Mouse (Mus musculus) lung, postnatal 0 days (tissue): ENCODE results near the gene Psmd4. TPM values are rescaled to one million over a fixed set of nuclear protein-coding genes. Genes with fewer than 3 reads are reported as not detected.
A peak's percentile ranks its signal among the peaks of the same experiment; 100 is the strongest.

ENCODE experiments used
- ATAC-seq: fragments of 200-750 bp; cut with Nextera tagmentation; 2 replicates; pipeline ENCODE4 v1.8.0; 2017; ENCODE audit warnings: moderate library complexity
- DNase-seq: peaks from one replicate; pipeline ENCODE4 v3.0.0-alpha.2; 2016; ENCODE audit warnings: low spot score
- H3K27ac ChIP-seq: fragments of 300-500 bp; sonication (generic); 2 replicates; pipeline ENCODE4 v1.5.1; 2014; ENCODE audit warnings: antibody characterized with exemption, mild to moderate bottlenecking, low read length, mixed read lengths
- H3K27me3 ChIP-seq: fragments of 300-500 bp; sonication (generic); replicated peaks from 2 replicates; pipeline ENCODE4 v1.6.1; 2014; ENCODE audit warnings: low read length, mixed read lengths; ENCODE audit not compliant: insufficient read depth
- H3K36me3 ChIP-seq: fragments of 300-500 bp; sonication (generic); 2 replicates; pipeline ENCODE4 v1.6.1; 2014; ENCODE audit warnings: low read length, mixed read lengths; ENCODE audit not compliant: insufficient read depth
- H3K4me1 ChIP-seq: fragments of 300-500 bp; sonication (generic); 2 replicates; pipeline ENCODE4 v1.6.1; 2014; ENCODE audit warnings: antibody characterized with exemption, low read depth, low read length, mixed read lengths; ENCODE audit not compliant: insufficient read depth
- H3K4me2 ChIP-seq: fragments of 300-500 bp; sonication (generic); replicated peaks from 2 replicates; pipeline ENCODE4 v1.6.1; 2014; ENCODE audit warnings: low read depth, mild to moderate bottlenecking, low read length, moderate library complexity, mixed read lengths
- H3K4me3 ChIP-seq: fragments of 300-500 bp; sonication (generic); 2 replicates; pipeline ENCODE4 v1.5.1; 2014; ENCODE audit warnings: low read depth, low read length
- H3K9ac ChIP-seq: fragments of 300-500 bp; sonication (generic); replicated peaks from 2 replicates; pipeline ENCODE4 v1.6.1; 2014; ENCODE audit warnings: low read depth, mild to moderate bottlenecking
- H3K9me3 ChIP-seq: fragments of 300-500 bp; sonication (generic); 2 replicates; pipeline ENCODE4 v1.6.1; 2016; ENCODE audit warnings: low read length, mixed read lengths
- CTCF ChIP-seq: IDR thresholded peaks from 2 replicates; pipeline ENCODE4 v1.5.1; 2016; ENCODE audit warnings: antibody characterized with exemption, mild to moderate bottlenecking
- EP300 ChIP-seq: IDR thresholded peaks from 2 replicates; pipeline ENCODE4 v1.6.1; 2016; ENCODE audit warnings: antibody characterized with exemption, mild to moderate bottlenecking, control low read depth
- WGBS: fragments of 180-500 bp; shearing (Covaris S2); extraction: QIAGEN DNeasy Blood & Tissue Kit; methylation state at CpG from one replicate; pipeline ENCODE4 v1.1.7; 2014; 5-methylcytosine and 5-hydroxymethylcytosine counted together
- polyA plus RNA-seq: library from polyadenylated mRNA; unstranded; fragments of >200 nt; fragmentation: Nextera tagmentation; extraction: Ambion mirVana; gene quantifications from 2 replicates; pipeline ENCODE4 v1.2.1, GENCODE M21; 2015

Gene Psmd4
- polyA plus RNA-seq, 1 experiment from 2014 or later, result 185 TPM

DNA sequence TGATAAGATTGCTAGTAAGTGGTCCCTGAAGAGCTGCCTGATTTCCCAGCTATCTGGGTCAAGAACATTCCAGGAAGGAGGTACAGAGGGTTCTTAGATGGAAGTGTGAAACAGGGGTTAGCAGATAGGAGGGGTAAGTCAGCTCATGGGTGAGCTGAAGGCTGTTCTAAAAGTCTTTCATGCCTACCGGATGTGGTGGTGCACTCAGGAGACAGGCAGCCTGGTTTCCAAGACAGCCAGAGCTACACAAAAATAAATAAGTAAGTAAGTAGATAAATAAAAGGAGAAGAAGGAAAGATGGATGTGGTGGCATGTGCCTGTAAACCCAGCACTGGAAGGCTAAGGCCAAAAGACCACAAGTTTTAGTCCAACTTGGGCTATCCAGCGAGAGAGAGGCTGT, 23.7 kb downstream of the Psmd4 start:
- Histone ChIP-seq H3K27me3 (no peaks in the 10 kb centered on the region), H3K36me3 (no peaks in the 10 kb centered on the region), H3K9ac (no peak overlapping the region), H3K4me2 (no peak overlapping the region), H3K4me1 (peaks cover 5% of the 10 kb centered on the region; the same call in 1 of the 2 replicates), H3K9me3 (no peaks in the 10 kb centered on the region), H3K27ac (0 out of 2 replicates have a peak overlapping the region, but pooled peaks have one; percentile 12), H3K4me3 (no peak overlapping the region)
- peak; percentile 27 for DNase-seq
- TF ChIP-seq EP300 (no peak), CTCF (no peak)
- no peak for ATAC-seq
- 58% methylated on average over 2 of the region's 2 CpGs for WGBS

DNA sequence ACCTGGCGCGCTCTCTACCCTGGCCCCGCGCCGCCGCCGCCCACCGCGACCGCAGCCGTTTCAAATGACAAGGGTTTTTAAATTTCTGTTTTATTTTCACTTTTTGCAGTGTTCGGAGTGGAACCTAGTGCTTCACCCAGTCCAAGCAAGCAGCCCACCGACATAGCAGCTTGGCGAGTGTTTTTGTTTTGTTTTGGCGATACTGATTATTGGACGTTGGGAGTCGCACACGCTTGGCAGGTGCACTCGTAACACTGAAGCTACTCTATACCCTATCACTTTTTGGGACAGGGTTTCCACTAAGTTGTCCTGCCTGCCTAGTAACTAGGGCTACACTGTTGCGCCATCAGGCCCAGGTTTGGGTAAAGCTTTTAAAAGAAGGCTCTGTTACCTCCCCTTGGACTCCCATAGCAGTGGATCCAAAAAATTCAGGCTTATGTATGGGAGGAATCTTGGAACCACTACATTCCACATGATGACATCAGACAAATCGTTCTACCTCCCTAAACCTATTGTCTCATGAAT, 25.8 kb downstream of the Psmd4 start:
- DNase-seq, result peak; percentile 26
- peak overlapping the region; percentile 33; the same call in 1 of the 2 replicates for H3K9ac ChIP-seq
- TF ChIP-seq CTCF, result no peak
- no peak for TF ChIP-seq EP300
- H3K27ac ChIP-seq, result peak overlapping the region; percentile 90
- peak overlapping the region; percentile 75 for H3K4me2 ChIP-seq
- 3% methylated on average over 21 of the region's 21 CpGs for WGBS
- H3K27me3 ChIP-seq, result no peaks in the 10 kb centered on the region
- H3K9me3 ChIP-seq, result no peaks in the 10 kb centered on the region
- ATAC-seq, result no peak
- peak overlapping the region; percentile 85 for H3K4me3 ChIP-seq
- H3K36me3 ChIP-seq, result peaks cover 4% of the 10 kb centered on the region; the same call in 1 of the 2 replicates
- peaks cover 5% of the 10 kb centered on the region; the same call in 1 of the 2 replicates for H3K4me1 ChIP-seq

DNA sequence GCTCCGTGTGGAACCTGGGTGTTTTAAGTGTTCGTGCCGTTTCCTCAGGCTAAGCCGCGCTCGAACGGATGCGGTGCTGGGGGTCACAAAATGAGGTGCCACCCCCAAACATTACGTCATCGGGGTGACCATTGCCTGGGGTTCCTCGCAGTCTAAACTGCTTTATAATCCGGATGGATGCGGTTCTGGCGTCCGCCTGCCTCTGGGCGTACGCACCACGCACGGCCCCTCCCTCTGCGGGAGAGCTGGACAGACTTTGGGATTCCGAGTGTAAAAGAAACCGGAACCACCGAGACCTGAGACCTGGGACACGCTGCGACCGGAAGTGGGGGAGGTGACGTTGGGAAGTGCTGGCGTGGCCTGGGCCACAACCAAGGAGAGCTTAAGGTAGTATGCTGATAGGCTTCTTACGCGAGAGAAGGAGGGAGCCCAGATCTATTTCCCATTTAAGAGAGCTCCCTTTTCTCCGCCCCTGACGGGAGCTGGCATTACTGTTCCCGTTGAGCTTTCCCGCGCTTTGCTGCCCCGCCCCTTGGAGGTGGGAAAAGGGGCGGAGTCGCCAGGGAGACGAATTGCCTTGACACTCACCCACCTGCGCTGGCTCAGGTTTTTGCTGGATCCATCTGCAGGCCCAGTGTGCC, 26.4 kb downstream of the Psmd4 start:
- Histone ChIP-seq H3K9ac (peak overlapping the region; percentile 33), H3K9me3 (no peaks in the 10 kb centered on the region), H3K4me1 (peaks cover 5% of the 10 kb centered on the region; the same call in 1 of the 2 replicates), H3K27me3 (no peaks in the 10 kb centered on the region), H3K27ac (peak overlapping the region; percentile 90), H3K4me2 (peak overlapping the region; percentile 75), H3K36me3 (peaks cover 6% of the 10 kb centered on the region; the same call in 1 of the 2 replicates), H3K4me3 (peak overlapping the region; percentile 85)
- ATAC-seq (peak; percentile 74), DNase-seq (peak; percentile 98)
- under 1% methylated on average over 38 of the region's 40 CpGs for WGBS
- TF ChIP-seq EP300 (0 out of 2 replicates have a peak, but pooled peaks have one; percentile 11), CTCF (no peak)

DNA sequence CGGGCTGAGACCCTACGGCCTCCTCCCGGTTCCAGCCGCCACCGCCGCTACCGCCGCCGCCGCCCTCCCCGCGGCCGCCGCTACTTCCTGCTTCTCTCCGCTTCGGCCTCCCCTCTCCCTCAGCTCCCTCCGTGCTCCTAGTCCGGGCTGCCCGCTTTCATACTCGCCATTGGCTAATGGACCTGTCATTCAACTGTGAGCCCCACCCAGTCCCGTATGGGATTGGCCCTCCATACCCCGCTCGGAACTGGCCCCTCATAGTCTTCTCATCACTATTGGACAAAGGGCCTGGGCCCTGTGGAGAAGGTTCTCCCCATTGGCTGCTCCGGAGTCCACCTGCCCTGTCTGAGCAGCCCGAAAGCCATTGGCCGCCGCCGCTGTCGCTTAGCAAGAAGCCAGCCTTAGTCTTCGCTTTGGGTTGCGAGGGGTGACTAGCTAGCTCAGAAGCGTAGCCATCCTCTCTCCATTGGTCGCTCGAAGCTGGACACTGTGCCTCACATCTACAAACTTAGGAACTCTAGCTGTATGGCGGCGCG, 27.0 kb downstream of the Psmd4 start, which contains the start of gene Zfp687:
Zfp687 (minus strand) TSS at position 112 of the 536 bp plus-strand sequence.
- ATAC-seq (peak; percentile 97), DNase-seq (peak; percentile 100)
- WGBS, result under 1% methylated on average over 23 of the region's 37 CpGs
- peaks cover 6% of the 10 kb centered on the region; the same call in 1 of the 2 replicates for H3K36me3 ChIP-seq
- H3K9me3 ChIP-seq, result no peaks in the 10 kb centered on the region
- H3K4me2 ChIP-seq, result peak within 1 kb of the TSS; percentile 92
- H3K4me3 ChIP-seq, result peak within 1 kb of the TSS; percentile 85
- TF ChIP-seq CTCF (no peak), EP300 (no peak)
- H3K9ac ChIP-seq, result peak within 1 kb of the TSS; percentile 64
- peak within 1 kb of the TSS; percentile 90 for H3K27ac ChIP-seq
- peaks cover 5% of the 10 kb centered on the region; the same call in 1 of the 2 replicates for H3K4me1 ChIP-seq
- H3K27me3 ChIP-seq, result no peaks in the 10 kb centered on the region

DNA sequence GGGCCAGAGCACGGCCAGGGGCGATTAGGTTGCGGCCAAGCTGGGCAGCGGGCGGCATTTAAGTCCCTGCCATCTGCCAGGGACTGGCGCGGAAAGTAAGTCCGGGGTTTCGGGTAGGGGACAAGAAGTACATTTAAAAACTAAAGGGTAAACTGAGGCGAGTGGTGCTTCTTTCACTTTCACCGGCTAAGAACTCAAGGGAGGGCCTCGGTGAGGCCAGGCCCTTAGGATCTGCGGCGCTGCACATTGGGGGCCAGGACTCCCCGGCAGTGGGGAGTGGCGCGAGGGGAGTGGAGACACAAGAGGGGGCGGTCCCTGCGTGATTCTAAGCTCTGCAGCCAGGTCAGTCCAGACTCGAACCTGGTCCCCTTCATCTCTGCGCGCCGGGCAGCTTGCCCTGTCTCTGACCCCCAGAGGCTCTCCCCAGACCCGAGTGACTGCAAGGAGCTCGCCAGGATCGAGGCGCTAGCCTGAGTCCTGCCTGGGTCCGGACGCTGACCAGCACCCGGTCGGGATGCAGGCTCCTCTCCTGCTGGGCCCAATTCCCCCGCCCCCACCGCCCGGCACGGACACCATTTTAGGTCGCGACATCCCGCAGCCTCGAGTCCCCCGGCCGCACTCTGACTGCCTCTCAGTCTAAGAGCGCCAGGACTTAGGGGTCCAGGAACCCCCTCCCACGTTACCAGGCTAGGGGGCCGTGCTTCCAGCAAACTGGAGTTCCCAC, 27.8 kb downstream of the Psmd4 start:
- Histone ChIP-seq H3K4me3 (peak overlapping the region; percentile 85), H3K36me3 (peaks cover 6% of the 10 kb centered on the region; the same call in 1 of the 2 replicates), H3K4me2 (peak overlapping the region; percentile 92), H3K27ac (peak overlapping the region; percentile 90), H3K9ac (peak overlapping the region; percentile 64), H3K27me3 (no peaks in the 10 kb centered on the region), H3K9me3 (no peaks in the 10 kb centered on the region), H3K4me1 (peaks cover 5% of the 10 kb centered on the region; the same call in 1 of the 2 replicates)
- DNase-seq (peak; percentile 74), ATAC-seq (no peak)
- 1% methylated on average over 39 of the region's 44 CpGs for WGBS
- TF ChIP-seq CTCF, result no peak
- no peak for TF ChIP-seq EP300
